Mouse (Mus musculus) adrenal gland, adult 2 months (tissue): Measurements from ENCODE around the gene Txnip. TPM values are rescaled to one million over a fixed set of nuclear protein-coding genes. Genes with fewer than 3 reads are reported as not detected.

Experiments
- DNase-seq: peaks from one replicate; pipeline ENCODE4 v3.0.0; 2021
- polyA plus RNA-seq: library from polyadenylated mRNA; depleted of rRNA; stranded (reverse); fragments of >200 nt; gene quantifications from 2 replicates; pipeline ENCODE4 v1.2.3, GENCODE M21; 2012
- total RNA-seq, 2 experiments: library from RNA; stranded (reverse); gene quantifications; 2 replicates each; pipeline ENCODE4 v1.2.3; 2021

The Txnip gene
- total and polyA plus RNA-seq, 3 experiments, result 421 to 481 (median 430) TPM

- peak; percentile 69 for DNase-seq
Measured at GRCm38 (mm10) chr3:96551203-96551602, 6.6 kb upstream of the Txnip start.

DNA sequence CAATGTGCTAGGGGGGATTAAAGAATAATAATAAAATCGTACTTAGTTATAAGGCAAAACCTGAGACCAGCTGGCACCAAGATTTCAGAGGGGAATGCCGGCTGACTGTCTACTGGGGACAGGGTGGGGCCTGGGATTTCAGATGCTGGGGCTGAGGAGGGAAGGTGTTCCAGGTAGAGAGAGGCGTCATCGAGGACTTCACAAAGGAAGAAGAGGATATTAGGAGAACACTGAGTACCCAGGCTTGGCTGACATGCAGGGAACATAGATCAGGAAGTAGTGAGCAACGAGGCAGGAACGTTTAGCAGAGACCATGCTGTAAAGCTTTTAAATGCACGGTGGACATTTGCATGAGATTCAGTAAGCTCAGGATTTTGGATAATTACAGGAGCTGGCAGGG, 5.9 kb upstream of the Txnip start:
- no peak for DNase-seq

DNA sequence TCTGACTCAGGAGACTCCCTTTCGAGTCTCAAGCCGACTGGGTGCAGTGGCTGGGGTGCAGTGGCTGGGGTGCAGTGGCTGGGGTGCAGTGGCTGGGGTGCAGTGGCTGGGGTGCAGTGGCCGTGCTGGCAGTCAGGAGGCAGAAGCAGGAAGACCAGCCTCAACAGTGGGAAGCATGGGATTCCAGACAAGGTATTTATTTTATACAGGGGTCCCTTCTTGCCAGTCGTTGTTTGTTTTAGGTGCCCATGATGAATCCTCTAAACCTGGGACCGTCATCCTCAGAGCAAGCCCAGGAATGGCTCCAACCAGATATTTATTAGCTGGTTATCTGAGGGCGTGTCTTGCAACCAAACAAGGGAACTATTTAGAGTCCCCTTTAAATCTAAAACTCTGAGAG, 4.2 kb upstream of the Txnip start:
- DNase-seq, result no peak

- no peak for DNase-seq
Measured at GRCm38 (mm10) chr3:96554251-96554650, 3.5 kb upstream of the Txnip start.

- DNase-seq, result peak; percentile 81
Measured at GRCm38 (mm10) chr3:96555041-96555596, 2.6 kb upstream of the Txnip start.

DNA sequence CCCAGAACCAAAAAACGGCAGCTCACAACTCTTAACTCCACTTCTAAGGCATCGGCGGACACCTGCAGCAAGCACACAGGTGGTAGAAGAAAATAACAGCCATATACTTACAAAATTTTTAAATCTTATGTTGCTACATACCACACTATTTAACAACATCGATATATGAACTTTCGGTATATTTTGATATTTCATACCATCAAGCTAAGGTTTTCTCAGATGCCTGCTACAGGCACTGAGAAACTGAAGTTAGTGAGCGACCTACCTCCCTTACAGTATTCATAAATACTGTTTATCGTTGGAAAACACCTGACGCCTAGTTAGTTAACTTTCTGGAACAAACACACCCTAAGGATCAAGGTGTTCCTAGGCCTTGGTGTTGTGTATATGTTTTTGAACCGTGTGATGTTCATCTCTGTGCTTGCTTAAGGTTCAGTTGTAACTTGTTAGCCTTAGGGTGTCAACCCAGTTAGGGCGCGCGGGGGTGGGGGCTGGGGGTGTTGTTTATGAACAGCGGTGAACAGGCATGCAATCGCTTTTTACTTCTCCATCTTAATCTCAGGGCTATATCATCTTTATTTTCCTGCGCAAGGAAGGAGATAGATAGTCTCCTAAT, 1.6 kb upstream of the Txnip start:
- no peak for DNase-seq

DNA sequence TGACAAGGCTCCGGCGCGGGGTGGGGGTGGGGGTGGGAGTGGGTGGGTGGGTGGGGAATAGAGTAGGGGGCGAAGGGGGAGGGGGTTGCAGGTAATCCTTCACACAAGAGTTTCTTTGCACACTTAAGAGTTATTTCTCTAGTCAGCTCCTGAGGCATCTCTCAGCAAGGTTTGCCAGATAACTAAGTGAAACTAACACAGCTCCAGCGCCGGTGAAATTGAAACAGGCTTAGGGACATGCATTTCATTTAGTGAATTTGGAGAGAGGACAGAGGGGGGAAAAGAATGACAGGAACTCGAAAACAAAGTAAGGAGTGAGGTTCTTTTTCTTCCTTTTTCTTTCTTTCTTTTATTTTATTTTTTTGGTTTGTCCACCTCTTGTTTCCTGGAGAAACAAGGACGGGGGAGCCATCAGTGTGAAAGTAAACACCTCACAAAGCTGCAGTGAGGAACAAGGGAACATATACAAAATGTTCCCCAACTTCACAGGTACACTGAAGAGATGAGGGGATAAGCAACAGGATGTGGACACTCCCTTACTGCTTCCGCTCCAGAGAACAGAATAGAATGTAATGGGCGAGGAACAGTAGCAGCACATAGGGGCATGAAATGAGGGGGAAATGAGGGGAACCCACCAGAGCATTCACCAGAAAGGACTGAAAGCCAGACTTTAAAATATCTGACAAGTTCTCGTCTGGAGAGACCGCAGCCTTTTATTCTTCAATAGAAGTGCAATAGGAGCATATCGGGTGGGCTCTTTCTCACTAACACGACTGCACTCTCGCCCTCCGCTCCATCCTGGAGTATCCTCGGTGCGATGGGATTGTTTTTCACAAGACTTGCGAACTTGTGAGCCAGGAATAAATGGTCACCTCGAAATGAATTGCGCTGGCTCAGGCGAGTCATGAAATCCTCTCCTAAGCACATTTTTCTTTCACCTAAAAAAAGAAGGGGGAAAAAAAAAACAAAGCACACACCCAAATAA, 814 bp upstream of the Txnip start:
- DNase-seq, result no peak

DNA sequence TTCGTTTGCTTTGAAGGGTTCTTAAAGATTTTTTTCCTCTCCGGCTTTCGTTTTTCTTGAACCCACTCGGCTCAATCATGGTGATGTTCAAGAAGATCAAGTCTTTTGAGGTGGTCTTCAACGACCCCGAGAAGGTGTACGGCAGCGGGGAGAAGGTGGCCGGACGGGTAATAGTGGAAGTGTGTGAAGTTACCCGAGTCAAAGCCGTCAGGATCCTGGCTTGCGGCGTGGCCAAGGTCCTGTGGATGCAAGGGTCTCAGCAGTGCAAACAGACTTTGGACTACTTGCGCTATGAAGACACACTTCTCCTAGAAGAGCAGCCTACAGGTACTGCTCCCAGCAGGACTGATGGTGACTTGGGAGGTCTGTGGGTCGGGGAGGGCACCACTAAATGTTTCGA, 402 bp downstream of the Txnip start:
- no peak for DNase-seq

DNA sequence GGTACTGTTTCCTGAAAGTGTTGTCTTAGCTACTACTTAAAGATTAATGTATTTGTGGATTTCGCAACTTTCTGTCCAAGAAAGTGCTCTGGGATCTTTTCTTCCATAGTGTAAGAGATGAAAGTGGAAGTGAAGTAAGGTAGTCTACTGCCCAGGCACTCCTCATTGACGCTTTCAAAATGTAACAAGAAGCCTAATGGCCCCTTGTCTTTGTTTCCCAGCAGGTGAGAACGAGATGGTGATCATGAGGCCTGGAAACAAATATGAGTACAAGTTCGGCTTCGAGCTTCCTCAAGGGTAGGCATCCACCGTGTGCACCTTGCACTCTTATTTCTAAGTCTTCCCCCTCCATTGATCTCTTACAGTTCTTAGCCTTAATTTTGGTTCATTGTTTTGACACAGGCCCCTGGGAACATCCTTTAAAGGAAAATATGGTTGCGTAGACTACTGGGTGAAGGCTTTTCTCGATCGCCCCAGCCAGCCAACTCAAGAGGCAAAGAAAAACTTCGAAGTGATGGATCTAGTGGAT, 975 bp downstream of the Txnip start:
- DNase-seq, result no peak

GRCm38 (mm10) chr3:96559398-96559910, 1.7 kb downstream of the Txnip start:
- DNase-seq, result no peak

- DNase-seq, result no peak
Measured at GRCm38 (mm10) chr3:96559911-96560850, 2.4 kb downstream of the Txnip start.

GRCm38 (mm10) chr3:96560881-96561668, 3.3 kb downstream of the Txnip start:
- DNase-seq, result no peak

DNA sequence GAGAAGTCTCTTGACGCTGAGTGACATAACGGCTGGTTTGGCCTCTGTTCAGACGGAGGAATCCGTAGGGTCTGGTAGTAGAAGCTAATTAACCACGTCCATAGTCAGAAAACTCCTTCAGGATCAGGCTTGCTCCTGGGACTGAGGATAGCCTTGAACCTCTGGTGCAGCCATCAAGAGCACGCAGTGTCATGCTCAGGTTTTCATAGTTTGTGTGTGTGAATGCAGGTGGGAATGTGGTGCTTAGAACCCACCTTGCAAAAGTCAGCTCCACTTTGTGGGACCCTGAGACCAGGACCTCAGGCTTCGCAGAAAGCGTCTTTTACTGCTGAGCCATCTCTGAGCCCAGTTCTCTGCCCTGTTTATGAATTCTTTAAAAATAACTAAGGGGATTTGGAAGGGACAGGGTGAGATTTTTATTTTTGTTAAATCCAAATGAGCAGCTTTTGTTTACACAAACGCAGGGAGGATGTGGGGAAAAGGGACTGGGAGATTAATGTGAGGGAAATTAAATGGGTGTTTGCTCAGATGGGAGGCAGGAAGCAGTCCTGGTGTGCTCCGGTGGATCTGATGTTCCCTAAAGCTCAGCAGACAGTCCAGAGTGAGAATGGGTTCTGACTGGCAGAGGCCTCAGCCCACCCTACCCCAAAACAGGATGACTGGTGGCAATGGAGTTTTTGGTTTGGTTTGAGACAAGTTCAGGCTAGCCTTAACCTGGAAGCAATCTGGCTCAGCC, 4.4 kb downstream of the Txnip start:
- no peak for DNase-seq

DNA sequence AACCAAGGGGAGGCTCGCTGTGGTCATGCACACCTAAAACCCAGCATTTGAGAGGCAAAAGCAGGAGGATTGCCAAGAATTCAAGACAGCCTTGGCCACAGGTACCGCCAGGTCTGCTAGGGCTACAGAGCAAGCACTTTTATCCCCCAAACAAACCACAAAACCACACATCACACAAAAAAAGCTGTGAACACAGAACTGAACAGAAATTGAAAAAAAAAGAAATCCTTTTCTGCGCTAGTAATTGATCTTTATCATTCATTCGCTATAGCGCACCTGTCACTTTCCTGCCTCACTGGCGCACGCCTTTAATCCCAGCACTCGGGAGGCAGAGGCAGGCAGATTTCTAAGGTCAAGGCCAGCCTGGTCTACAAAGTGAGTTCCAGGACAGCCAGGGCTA, 5.5 kb downstream of the Txnip start:
- DNase-seq, result no peak

- no peak for DNase-seq
Measured at GRCm38 (mm10) chr3:96563911-96564632, 6.3 kb downstream of the Txnip start.

DNA sequence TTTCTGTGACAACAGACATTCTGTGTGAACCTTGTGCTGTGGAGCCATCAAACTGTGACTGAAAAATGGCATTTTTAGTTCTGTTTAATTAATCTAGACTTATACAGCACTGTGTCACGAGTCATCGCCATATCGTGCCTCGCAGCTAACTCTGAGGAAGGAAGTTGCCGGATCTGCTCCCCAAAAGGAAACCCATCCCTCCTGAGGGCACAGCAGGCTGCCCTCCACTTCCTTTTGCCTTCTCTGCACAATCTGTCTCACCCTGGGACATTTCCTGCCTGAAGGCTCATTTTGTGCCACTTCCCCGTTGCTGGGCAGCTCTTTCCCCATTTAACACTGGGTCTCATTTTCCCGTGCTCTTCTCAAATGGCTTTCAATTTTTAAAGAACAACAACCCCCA, 6.9 kb downstream of the Txnip start:
- peak; percentile 56 for DNase-seq

DNA sequence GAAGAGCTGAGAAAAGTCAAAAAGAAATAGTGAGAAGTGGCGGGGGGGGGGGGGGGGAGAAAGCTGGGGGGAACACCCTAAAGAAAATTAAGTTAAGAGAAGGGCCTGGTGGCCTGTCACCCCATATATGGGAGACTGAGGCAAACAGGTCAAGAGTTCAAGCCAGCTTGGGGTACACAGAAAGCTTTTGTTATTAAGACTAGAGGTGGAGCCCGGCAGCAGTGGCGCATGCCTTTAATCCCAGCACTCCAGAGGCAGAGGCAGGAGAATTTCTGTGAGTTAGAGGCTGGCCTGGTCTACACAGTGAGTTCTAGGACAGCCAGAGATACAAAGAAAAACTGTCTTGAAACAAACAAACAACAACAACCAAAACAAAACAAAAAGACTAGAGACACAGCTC, 7.3 kb downstream of the Txnip start:
- no peak for DNase-seq

DNA sequence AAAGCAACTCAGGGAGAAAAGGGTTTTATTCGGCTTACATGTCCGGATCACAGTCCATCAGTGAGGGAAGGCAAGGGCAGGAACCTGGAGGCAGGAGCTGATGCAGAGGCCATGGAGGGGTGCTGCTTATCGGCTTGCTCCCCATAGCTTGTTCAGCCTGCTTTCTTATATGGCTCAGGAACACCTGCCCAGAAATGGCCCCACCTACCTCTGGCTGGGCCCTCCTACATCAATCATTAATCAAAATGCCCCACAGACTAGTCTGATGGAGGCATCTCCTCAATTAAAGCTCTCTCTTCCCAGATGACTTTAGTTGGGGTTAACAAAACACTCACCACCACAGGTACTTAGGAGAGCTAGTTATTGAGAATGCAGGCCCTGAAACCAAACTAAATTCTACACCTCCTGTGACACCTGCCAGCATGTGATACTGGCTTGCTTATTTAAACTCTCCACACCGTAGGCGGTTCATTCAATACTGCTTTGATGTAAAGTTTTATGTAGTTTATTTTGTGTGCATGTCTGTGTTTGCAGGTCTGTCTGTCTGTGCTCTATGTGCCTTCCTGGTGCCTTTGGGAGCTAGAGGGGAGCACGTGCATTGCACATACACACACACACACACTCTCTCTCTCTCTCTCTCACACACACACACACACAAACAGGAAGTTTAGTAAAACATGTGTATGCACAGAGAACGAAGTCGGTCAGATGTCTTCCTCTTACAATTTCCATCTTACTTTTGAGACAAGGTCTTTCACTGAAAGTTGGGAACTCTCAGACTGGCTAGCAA, 9.1 kb downstream of the Txnip start:
- no peak for DNase-seq
